Mouse (Mus musculus) testis, adult 2 months (tissue): ENCODE data around the gene Nfkb2. TPM values are rescaled to one million over a fixed set of nuclear protein-coding genes. Genes with fewer than 3 reads are reported as not detected.

ENCODE experiments used
- H3K27ac ChIP-seq: fragments of 200-500 bp; 2 replicates; pipeline ENCODE4 v1.5.1; 2012; ENCODE audit warnings: low read depth, low read length; ENCODE audit not compliant: control insufficient read depth, insufficient read depth
- H3K27me3 ChIP-seq: fragments of 200-500 bp; 2 replicates; pipeline ENCODE4 v1.6.1; 2012; ENCODE audit warnings: mild to moderate bottlenecking, low read length, moderate library complexity; ENCODE audit not compliant: control insufficient read depth, insufficient read depth
- H3K36me3 ChIP-seq: fragments of 200-500 bp; 2 replicates; pipeline ENCODE4 v1.6.1; 2012; ENCODE audit warnings: mild to moderate bottlenecking, low read length; ENCODE audit not compliant: control insufficient read depth, insufficient read depth
- H3K4me1 ChIP-seq: fragments of 200-500 bp; 2 replicates; pipeline ENCODE4 v1.6.1; 2012; ENCODE audit warnings: low read length; ENCODE audit not compliant: control insufficient read depth, insufficient read depth
- H3K4me3 ChIP-seq: fragments of 200-500 bp; 2 replicates; pipeline ENCODE4 v1.5.1; 2012; ENCODE audit warnings: low read depth, mild to moderate bottlenecking, low read length, moderate library complexity, mixed read lengths; ENCODE audit not compliant: control insufficient read depth
- CTCF ChIP-seq: fragments of 200-500 bp; IDR thresholded peaks from 2 replicates; pipeline ENCODE4 v1.5.1; 2012; ENCODE audit warnings: low read depth, mild to moderate bottlenecking, inconsistent platforms, low read length, moderate library complexity; ENCODE audit not compliant: control insufficient read depth, insufficient read depth, insufficient replicate concordance
- POLR2A ChIP-seq: fragments of 200-500 bp; IDR thresholded peaks from 2 replicates; pipeline ENCODE4 v1.6.1; 2012; ENCODE audit warnings: low read depth, mild to moderate bottlenecking, inconsistent platforms, low read length, moderate library complexity; ENCODE audit not compliant: control insufficient read depth
- polyA plus RNA-seq: library from polyadenylated mRNA; depleted of rRNA; stranded (reverse); fragments of >200 nt; gene quantifications from 2 replicates; pipeline ENCODE4 v1.2.3, GENCODE M21; 2012

The Nfkb2 gene
- polyA plus RNA-seq, 1 experiment = 2.5 TPM

DNA sequence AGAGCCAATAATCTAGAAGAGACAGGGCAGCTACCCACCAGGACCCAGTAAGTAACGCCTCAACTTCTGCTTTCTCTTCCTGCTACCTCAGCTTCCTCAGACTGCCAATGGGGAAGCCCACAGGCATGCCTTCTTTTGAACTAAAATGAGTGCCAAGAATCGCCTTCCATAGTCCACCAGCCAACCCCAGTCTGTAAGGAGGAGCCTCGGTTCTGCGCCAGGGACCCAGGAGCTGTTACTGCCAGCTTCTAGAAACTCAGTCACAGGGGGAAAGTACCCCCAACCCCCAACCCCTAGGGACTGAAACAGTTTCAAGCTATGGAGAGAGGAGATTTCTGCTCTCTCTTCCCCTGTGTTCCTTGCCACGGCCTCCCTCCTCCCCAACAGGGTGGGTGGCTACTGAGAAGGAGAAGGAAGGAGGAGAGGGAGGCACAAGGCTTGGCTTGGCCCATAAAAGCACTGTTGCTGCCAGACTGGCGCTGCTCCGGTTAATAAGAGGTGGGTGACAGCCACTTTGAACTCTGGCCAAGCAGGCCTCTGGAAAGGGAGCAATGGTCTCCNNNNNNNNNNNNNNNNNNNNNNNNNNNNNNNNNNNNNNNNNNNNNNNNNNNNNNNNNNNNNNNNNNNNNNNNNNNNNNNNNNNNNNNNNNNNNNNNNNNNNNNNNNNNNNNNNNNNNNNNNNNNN, 35.3 kb downstream of the Nfkb2 start:
- peaks cover 16% of the 10 kb centered on the region for H3K4me1 ChIP-seq
- no peaks in the 10 kb centered on the region for H3K36me3 ChIP-seq
- TF ChIP-seq CTCF (no peak), POLR2A (no peak)
- no peaks in the 10 kb centered on the region for H3K27me3 ChIP-seq
- H3K27ac ChIP-seq = peak overlapping the region; percentile 16; the same call in 1 of the 2 replicates
- H3K4me3 ChIP-seq = peak overlapping the region; percentile 87

DNA sequence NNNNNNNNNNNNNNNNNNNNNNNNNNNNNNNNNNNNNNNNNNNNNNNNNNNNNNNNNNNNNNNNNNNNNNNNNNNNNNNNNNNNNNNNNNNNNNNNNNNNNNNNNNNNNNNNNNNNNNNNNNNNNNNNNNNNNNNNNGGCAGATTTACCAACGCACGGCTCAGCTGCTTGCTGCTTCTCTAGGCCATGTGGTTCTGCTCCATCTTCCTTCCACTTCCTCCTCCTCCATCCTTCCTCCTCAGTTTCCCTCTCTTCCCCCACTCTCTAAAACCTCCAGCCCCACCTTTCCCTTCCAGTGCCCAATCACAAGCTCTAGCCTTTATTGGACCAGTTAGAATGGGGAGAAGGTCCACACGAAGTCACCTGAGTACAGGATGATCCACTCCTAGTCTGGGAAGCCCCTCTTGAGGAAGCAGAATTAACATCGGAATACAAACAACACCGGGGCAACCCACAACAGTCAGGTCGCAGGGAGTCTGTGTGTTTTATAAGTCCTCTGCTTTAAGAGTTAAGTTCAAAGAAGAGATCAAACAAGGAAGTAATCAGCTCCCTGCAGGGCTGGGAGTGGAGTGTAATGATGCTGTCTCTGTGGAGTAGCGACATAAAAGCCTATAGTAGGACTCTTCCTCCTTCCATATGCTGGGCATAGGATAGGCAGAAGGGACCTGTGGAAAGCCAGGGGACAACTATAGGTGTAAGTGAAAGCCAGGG, 40.7 kb downstream of the Nfkb2 start:
- no peak for TF ChIP-seq POLR2A
- no peak for TF ChIP-seq CTCF
- H3K27ac ChIP-seq = no peak overlapping the region
- peaks cover 12% of the 10 kb centered on the region for H3K4me1 ChIP-seq
- H3K27me3 ChIP-seq = no peaks in the 10 kb centered on the region
- H3K36me3 ChIP-seq = no peaks in the 10 kb centered on the region
- H3K4me3 ChIP-seq = no peak overlapping the region

DNA sequence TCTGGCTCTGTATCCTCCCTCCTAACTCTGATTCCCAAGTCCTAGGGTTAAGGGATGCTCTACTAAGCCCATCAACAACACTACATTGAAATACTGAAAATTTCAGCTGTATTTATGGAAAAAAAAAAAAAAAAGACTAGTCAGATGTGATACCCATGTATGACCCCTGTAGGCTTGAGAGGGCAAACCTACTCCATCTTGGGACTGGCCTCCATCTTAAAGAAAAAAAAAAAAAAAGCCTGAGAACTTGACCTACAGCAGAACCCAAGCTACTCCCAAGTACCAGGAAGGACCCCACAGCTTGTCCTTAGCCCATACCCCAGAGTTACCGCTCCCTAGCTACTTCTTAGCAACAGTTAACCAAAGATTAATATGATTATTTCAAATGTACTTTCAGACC, 43.0 kb downstream of the Nfkb2 start:
- Histone ChIP-seq H3K27me3 (no peaks in the 10 kb centered on the region), H3K4me3 (no peak overlapping the region), H3K4me1 (peaks cover 12% of the 10 kb centered on the region), H3K36me3 (no peaks in the 10 kb centered on the region), H3K27ac (no peak overlapping the region)
- TF ChIP-seq CTCF = no peak
- no peak for TF ChIP-seq POLR2A

DNA sequence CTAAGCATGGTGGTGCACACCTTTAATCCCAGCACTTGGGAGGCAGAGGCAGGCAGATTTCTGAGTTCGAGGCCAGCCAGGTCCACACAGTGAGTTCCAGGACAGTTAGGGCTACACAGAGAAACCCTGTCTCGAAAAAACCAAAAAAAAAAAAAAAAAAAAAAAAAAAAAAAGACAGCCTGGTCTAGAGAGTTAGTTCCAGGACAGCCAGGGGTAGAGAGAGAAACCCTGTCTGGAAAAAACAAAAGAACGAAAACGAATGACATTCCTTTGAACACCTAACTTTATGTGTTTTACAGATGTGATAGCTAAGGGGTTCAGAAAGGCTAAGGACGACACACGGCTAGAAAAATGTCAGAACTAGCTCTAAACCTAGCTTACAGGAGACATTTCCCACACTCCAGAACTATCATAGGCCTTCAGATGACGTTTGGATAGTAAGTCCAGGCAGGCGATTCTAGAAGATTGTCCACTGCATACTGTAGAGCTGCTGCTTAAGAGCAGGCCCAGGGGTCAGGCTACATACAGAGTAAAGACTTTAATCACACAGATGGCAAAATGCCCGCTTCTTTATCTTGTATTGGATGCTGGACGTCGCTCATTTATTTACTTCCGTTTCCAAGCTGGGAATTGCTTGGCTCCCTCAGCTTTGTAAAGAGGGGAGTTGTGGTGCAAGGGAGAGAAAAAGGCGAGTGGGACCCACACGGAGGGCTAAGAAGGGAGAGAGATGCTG, 44.0 kb downstream of the Nfkb2 start:
- H3K27me3 ChIP-seq = no peaks in the 10 kb centered on the region
- H3K4me3 ChIP-seq = peak overlapping the region; percentile 81
- no peaks in the 10 kb centered on the region for H3K36me3 ChIP-seq
- TF ChIP-seq POLR2A (no peak), CTCF (no peak)
- peaks cover 12% of the 10 kb centered on the region for H3K4me1 ChIP-seq
- H3K27ac ChIP-seq = peak overlapping the region; percentile 84

DNA sequence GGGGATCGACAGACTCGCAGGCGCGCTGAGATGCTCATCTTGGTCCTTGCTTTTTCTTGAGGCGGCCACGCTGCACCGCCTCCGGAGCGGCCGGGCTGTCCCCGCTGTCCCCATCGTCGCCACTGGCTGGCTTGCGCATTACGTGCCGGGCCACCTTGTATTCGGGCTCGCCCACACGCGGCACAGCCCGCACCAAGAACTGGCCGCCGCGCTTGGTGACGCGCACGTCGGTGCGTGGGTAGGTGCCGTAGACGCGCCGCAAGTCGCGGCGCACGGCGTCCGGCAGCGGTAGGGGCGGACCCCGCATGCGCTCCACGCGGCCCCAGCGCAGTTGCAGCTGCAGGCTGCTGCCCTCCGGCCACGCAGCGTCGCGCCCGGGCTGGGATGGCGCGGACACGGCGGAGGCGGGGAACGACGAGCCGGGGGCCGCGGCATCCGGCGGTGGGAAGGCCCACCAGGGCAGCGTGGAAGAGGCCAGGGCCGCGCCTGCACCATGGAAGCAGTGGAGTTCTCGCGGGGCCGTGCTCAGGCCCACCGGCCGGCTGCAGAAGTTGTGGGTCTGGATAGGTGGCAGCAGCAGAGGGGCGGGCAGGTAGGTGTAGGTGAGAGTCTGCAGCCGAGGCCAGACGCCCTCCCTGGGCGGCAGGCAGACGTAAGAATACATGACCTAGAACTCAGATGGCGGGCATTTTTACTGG, 44.8 kb downstream of the Nfkb2 start:
- Histone ChIP-seq H3K27me3 (no peaks in the 10 kb centered on the region), H3K4me3 (peak overlapping the region; percentile 81), H3K36me3 (no peaks in the 10 kb centered on the region), H3K27ac (peak overlapping the region; percentile 84), H3K4me1 (peaks cover 12% of the 10 kb centered on the region)
- TF ChIP-seq CTCF = no peak
- peak; percentile 50 for TF ChIP-seq POLR2A

DNA sequence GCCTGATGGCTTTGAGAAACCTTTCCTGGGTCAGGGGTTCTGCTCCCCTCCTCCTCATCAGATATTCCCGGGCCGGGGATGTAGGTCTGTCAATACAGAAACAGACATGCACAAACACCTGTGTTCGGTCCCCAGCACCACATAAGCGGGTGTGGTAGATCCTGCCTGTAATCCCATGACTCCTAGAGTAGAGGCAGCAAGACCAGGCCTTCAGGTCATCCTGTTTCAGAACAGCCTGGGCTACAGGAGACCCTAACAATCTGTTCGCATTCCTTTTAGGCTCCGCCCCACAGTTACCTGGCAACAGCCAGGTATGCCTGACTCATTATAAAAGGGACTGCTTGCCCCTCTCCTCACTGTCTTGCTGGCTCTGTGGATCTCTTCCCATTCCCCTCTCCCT, 45.4 kb downstream of the Nfkb2 start:
- Histone ChIP-seq H3K27ac (no peak overlapping the region), H3K4me3 (peak overlapping the region; percentile 81), H3K36me3 (no peaks in the 10 kb centered on the region), H3K4me1 (peaks cover 12% of the 10 kb centered on the region), H3K27me3 (no peaks in the 10 kb centered on the region)
- no peak for TF ChIP-seq POLR2A
